Mouse (Mus musculus): ENCODE results near the gene Fyttd1.
A peak's percentile ranks its signal among the peaks of the same experiment; 100 is the strongest.
"Not testable (repeated sequence)": the region's sequence is repeated elsewhere in the genome, so short reads cannot be mapped to it uniquely, and the experiment has no call there.

Gene Fyttd1

DNA sequence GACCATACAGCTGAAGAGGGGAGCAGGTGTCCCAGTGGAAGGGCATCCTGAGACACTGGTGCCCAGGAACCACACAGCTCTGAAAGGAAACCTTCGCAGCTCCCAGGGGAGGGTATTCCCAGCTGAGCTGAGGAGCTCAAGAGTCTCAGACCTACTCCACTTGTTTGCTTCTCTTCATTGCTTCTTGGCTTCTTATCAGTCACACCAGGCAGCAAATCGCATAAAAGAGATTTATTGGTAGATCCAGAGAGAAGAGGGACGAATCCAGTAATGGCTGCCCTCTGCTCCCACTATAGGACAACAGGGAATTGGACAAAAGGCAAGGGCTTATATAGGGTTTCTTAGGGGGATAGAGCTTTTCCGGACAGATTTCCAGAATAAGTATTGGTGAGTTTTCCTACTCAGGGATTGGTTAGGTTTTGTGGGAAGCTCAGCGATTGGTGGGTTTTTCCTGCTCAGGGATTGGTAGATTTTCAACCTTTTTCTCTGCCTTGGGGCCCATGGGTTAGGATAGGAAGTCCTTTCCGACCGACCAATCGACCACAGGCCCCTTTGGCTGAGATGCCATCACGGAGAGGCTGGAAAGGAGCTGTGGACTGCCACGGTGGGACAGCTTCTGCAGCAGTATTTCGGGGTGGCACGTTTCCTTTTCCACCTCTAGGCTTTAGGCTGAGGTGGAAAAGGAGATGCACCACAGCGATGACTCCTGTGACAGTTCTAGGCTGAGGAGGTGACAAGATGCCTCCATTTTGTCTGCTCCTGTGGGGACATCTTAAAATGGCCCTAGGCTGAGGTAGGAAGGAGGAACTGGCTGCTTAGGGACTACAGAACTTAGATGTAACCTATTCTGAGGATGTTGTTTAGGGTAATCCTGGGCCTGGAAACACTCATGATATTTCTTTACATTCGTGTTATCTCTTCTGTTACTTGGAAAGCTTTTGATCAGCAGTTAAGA lies 1.9 kb downstream of the Fyttd1 start:
- DNase-seq (ENCODE audit: low read depth, low spot score), result peak; percentile 39

DNA sequence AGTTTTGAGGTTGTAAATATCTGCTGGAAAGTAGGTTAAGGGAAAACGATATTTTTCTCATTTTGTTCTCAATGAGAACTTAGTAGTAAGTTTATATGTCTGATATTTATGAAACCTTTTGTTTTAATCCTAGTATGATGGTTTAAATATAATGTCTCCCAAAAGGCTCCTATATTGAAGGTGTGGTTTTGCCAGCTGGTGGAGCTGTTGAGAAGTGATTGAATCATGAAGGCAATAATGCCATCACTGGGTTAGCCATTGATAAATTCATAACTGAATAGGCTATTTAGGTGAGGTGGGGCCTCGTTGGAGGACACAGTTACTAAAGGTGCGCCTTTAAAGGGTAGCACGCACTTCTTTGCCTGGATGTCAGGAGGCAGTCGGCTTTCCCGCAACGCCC lies 4.2 kb downstream of the Fyttd1 start:
- DNase-seq (ENCODE audit: low read depth, low spot score), result no peak

DNA sequence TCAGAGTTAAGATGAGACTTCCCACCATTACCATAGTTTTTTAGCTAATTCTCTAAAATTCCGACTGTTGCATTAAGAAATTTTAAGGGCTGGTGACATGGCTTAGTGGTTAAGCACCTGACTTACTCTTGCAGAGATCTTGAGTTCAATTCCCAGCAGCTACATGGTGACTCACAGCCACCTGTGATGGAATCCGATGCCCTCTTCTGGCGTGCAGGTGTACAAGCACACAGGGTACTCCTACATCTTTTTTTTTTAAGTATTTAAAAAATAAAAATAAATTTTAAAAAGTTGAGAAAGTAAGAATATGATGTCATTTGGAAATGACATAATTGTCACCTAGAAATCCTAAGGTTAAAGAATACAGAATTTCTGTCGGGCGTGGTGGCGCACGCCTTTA lies 10.7 kb downstream of the Fyttd1 start:
- peak; percentile 54 for DNase-seq (ENCODE audit: low read depth, low spot score)

DNA sequence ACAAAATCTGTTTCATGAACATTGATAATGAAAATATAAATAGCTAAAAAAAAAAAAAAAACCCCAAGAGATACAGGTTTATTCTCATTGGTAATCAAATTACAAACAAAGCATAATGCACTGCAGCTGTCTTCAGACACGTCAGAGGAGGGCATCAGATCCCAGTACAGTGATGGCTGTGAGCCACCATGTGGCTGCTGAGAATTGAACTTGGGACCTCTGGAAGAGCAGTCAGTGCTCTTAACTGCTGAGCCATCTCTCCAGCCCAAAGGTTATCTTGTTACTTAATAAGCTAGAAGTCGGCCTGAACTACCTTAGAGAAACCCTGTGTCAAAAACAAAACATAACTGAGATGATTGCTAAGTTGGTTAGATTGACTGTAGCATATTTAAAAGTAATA lies 12.6 kb downstream of the Fyttd1 start:
- no peak for DNase-seq (ENCODE audit: low read depth, low spot score)

DNA sequence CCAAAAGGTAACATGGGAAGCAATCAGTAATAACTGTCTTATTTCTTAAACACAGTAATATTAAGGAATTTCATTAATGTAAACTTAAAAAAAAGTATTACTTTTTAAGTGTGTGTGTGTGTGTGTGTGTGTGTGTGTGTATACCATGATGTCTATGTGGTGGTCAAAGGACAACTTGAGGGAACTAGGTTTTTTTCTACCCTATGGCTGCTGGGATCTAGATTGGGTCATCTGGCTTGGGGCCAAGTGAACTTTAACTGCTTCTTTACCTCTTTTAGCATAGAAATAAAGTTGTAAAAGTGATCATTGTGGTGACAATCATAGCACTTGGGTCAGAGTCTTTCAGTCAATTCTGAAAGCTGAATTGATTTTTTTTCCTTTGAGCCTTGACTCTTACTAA lies 18.8 kb downstream of the Fyttd1 start:
- no peak for DNase-seq (ENCODE audit: low read depth, low spot score)

DNA sequence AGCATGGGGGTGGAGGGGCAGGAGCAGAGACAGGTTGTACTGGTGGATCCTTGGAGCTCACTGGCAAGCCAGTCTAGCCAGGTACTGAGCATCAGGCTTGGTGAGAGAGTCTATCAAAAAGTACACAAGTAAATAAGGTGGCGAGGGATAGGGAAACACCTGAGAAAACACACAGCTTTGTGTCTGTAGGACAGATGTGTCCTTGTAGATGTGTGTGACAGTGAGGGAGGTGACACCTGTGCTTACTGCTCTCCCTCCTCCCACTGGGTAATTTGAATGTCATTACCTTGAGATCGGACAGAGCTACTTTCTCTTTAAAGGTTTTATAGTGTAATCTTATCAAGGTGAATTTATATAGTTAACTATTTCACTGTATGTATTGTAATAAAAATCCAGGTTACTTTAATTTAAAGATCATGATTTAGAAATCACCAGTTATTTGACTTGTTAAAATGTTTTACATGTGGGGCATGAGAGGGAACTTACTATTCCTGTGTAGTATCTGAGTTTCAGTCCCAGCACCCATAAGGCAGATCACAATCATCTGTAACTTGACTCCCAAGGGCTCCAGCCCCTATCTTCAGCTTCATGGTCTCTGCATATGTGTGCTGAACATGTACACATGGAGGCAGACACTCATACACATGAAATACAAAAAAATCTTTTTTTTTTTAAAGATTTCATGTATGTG lies 24.2 kb downstream of the Fyttd1 start:
- DNase-seq (ENCODE audit: low read depth, low spot score), result no peak

DNA sequence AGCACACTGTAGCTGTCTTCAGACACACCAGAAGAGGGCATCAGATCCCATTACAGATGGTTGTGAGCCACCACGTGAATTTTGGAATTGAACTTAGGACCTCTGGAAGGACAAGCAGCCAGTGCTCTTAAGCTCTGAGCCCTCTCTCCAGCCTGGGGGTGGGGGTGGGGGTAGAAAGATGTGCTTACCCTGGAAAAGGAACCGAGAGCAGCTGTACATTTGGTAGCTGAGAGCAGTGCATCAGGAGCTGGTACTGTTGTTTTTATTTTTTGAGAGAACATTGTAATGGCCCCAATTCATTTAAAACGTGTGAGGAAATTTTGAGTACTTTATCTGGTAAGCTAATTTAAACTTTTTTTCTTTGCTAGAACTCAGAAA lies 24.7 kb downstream of the Fyttd1 start:
- DNase-seq (ENCODE audit: low read depth, low spot score), result no peak

DNA sequence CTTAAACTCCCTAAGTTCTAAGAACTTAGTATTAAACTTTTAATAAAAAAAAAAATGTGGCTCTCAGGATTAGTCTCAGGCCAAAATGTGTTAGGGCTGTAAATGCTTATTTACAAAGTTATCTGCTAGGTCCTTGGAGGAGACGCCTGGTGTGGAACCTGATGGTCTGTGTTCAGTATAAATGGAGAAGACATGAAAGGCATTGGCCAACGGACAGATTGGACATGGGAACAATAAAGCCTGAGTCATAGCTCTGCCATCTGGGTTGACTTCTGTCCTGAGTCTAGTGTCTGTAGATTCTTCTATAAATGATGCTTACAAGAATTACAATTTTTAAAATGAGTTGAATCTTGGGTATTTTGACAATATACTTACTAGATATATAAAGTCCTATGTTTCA lies 28.9 kb downstream of the Fyttd1 start:
- DNase-seq (ENCODE audit: low read depth, low spot score), result no peak

DNA sequence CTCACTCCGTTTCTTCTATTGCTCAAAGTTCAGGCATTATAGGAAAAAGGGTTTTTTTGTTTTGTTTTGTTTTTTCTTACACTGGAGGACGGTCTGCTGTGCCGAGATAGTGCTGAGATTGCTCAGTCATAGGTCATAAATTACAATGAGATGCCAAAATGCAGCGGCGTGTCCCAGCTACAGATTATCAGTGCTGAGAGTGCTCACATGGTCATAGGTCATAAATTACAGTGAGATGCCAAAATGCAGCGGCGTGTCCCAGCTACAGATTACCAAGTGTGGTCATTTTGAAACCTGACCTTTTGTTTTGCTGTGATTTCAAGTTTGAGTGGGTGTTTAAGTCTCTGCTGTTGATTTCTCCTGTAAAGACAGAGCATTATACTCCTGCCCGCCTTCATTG lies 29.4 kb downstream of the Fyttd1 start:
- DNase-seq (ENCODE audit: low read depth, low spot score), result no peak

DNA sequence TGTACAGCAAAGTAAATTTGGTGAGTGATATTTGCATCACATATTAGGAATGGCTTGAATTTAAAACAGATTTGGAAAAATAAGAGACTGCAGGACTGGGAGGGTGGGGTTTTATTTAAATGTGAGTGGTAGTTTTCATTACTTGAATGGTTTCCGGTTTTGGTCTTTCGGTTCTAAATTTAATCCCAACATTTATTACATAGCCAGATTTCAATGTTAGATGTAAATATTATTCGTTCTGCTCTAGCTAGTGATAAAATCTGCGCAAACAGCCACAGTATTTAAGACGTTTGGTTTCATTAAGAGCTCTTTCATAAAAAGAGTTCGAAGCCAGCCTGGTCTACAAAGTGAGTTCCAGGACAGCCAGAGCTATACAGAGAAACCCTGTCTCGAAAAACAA lies 35.9 kb downstream of the Fyttd1 start:
- no peak for DNase-seq (ENCODE audit: low read depth, low spot score)

DNA sequence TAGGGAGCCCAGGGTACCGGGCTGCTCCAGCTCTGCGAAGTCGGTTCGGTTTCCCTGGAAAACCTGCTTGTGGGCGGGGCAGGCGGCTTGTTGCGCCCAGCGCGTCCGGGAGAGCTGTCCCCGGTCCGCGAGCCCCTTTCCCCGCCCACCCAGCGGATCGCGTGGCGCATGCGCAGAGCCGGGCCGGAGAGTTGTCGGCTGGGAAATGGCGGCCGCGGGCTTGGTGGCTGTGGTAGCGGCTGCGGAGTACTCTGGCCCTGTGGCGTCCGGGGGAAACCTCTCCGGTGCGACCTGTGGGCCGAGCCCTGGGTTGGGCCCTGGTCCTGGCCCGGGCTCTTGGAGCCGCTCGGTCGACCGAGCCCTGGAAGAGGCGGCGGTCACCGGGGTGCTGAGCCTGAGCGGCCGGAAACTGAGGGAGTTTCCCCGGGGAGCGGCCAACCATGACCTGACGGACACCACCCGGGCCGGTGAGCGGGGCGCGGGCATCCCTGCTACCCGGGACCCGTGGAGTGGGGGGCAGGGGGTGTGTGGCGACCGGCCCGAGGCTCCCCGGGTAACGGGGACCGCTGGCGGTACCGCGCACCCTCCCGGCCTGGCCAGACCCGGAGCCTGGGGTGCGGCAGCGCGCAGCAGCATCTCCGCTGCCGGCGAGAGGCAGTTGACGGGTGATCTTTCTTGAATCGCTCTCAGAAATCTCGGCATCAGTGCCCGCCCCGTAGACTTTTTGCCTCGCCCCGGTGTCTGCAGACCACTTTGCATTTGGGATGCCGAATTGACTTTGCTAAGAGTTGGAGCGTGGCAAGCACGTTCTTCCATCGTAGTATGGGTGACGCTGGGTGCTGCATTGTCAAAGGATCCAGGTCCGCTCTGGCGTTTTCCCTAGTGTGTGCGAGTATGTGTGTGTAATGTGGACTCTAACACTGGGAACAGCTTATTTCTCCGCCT lies 36.9 kb downstream of the Fyttd1 start, which contains the start of gene Lrch3:
Gene Lrch3, plus strand, starts transcription at position 164 of the 945 bp plus-strand sequence.
- DNase-seq (ENCODE audit: low read depth, low spot score), result peak; percentile 87

DNA sequence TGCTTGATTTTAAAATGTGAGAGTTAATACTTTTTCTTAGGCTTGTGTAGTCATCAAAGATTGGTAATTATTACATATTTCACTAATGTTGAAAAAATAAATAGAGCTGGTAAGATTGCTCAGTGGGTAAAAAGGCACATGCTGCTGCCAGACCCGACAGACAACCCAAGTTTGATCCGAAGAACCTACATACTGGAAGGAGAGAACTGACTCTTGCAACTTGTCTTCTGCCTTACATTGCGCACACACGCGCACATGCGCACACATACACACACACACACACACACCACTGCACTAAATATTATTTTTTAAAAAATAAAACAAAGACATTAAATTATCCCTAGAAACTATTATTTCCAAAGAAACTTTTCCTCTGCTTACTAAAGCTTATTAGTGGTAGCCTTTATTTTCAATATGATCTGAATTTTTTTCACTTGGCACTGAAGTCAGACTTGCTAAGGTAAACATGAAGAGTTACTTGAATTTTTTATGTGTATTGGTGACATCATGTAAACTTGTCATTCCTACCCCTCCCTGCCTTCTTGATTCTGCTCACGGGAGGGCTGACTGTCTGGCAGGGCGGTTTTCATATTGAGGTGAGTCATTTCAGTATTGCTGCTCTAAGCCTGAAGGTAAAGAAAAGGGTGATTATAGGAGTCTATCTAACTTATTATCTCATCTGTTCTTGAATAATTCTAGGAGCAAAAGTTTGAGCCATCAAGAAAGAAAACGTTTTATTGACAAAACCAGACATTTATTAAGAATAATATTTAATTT lies 38.2 kb downstream of the Fyttd1 start:
- DNase-seq (ENCODE audit: low read depth, low spot score), result no peak

DNA sequence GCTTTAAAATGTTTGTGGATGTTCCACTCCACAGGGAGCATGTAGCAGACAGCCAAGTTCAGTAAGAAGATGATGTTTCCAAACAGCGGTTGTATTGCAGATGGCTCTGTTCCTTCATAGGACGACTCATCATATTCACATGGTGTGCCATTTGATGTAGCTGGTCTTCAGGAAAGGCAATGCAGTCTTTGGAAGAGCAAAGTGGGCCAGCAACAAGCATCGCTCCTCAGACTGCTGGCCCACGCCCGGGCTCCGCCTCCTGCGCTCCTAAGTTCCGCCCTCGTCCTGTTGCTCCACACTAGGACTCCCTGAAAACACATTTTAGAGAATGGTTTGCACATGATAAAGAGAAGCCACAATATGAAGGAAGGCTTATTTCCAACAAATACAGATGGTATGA lies 49.3 kb downstream of the Fyttd1 start:
- DNase-seq (ENCODE audit: low read depth, low spot score), result not testable (repeated sequence)

DNA sequence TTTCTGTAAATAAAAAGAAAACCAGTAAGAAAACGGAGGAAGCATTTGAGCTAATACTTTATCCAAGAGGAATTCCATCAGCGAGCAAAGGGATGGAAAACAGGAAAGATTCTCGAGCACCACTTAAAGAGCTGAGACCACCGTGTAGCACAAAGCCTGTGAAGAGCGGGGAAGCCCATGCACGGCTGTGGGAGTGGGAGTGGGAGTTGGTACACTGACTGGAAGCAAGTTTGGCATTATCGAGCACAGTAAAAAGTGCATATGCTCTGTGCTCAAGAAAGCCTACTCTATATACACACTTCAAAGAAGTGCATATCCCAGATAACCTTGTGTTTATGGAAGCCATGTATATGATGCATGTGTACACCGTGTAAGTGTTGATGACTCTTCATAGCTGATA lies 49.7 kb downstream of the Fyttd1 start:
- DNase-seq (ENCODE audit: low read depth, low spot score), result no peak

DNA sequence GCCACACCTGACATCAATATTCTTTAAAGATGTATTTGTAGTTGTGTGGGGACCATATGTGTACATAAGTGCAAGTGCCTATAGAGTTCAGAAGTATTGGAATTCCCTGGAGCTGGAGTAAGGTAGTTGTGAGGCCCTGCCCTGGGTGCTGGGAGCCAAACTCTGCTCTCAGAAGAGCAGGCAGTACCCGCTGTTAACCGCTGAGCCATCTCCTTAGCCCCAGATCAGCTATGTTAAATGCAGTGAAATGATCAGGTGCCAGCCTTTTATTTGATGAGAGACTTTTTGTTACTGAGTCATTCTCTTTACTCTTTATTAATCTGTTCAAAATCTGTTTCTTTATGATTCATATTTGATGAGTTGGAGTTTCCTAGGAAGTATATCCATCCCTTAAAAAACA lies 52.6 kb downstream of the Fyttd1 start:
- DNase-seq (ENCODE audit: low read depth, low spot score), result no peak

DNA sequence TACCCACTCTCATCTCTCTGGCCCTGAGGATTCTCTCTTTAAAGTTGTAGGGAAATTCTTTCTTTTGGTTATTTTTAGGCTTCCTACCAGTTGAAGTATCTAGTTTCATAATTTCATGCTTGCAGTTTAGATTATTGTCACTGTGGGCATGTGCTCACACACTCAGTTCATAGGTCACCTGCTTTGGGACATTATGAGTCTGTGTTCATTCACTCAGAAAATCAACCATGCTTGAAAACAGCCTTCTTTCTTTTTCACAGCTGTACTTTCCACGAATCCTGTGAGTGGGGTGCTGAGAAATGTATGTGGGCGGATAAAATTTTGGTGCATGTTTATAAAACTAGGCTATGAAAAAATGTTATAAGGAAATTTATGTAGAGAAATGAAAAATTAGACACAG lies 57.2 kb downstream of the Fyttd1 start:
- DNase-seq (ENCODE audit: low read depth, low spot score), result no peak

DNA sequence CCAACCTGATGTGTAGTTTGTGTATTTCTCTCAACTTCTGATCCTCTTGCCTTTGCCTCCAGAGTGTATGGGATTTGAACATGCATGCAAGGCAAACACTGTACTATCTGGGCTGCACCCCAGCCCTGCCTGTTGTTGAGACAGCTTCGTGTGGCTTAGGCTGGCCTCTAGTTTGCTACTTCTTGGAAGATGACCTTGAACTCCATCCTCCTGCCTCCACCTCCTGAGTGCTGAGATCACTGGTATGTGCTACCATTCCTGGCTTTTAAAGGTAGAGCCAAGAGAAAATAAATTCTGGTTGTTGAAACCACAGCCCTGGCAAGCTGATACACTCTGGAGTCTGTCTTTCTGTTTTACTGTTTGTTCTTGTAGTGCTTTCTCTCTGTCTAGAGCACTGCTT lies 57.8 kb downstream of the Fyttd1 start:
- no peak for DNase-seq (ENCODE audit: low read depth, low spot score)

DNA sequence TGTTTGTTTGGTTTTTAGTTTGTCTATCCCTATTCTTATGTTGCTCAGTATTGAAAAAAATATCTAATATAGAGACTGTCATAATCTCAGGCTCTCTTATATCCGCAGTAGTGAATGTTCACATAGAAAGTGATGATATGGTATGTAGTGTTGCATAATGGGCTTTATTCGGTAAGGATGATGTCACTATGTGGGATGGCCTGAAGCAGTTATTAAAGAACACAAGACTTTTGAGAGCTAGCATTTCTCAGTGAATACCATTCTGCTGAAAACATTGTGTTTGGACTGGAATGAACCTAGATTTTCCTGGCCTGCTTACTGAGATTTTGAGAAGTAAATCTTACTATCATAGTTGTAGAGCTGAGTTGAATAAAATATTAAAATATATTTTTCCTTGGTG lies 60.1 kb downstream of the Fyttd1 start:
- no peak for DNase-seq (ENCODE audit: low read depth, low spot score)

DNA sequence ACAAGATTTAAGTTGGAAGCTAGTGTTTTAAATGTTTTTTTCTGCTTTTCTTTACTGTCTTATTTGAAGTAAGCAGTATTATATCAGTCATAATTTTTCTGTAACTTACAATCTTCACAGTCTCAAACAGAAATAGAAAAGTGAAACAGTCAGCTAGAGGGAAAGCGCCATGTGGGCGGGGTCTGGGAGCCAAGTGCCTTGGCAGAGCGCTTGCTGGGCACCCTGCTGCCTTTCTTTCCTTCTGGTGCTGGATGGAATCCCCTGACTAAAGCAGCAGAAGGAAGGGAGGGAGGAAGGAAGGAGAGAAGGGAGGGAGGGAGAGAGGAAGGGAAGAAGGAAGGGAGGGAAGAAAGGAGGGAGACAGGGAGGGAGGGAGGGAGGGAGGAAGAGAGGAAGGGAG lies 62.0 kb downstream of the Fyttd1 start:
- not testable (repeated sequence) for DNase-seq (ENCODE audit: low read depth, low spot score)

DNA sequence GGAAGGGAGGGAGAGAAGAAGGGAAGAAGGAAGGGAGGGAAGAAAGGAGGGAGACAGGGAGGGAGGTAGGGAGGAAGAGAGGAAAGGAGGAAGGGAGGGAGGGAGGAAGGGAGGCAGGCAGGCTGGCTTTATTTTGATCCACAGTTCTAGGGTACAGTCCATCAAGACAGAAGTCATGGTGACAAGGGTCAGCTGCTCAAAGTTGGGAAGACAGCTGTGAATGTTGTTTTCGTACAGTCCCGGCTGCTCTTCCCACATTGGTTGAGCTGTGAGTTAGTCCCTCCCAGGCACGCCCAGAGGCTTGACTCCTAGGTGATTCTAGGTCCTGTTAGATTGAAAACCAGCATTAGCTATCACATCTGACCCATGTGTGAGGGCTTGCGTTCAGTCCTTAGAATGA lies 62.4 kb downstream of the Fyttd1 start:
- not testable (repeated sequence) for DNase-seq (ENCODE audit: low read depth, low spot score)

DNA sequence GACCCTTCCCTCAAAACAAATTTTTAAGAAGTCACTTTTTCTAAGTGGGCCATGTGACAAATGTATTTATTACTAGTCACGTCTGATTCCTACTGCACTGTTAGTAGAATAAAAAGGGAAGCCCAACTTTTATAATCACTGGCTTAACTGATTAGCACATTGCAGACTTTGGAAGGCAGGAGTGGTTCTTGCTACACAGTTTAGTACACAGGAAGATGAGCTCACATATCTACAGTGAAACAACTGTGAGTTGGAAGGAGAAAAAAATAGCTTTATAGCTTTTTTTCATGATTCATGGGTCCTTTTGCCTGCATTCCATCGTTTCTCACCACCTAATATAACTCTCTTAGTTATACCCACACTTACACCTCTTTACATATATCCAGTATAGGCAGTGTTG lies 63.9 kb downstream of the Fyttd1 start:
- DNase-seq (ENCODE audit: low read depth, low spot score), result not testable (repeated sequence)

All from ES-CJ7 (cell line).